Mouse (Mus musculus): ENCODE measurements around the gene Iqca. TPM values are rescaled to one million over a fixed set of nuclear protein-coding genes. Genes with fewer than 3 reads are reported as not detected.
A peak's percentile ranks its signal among the peaks of the same experiment; 100 is the strongest.

Gene Iqca
- polyA plus RNA-seq, 1 experiment from 2014 or later = 0.09 TPM

DNA sequence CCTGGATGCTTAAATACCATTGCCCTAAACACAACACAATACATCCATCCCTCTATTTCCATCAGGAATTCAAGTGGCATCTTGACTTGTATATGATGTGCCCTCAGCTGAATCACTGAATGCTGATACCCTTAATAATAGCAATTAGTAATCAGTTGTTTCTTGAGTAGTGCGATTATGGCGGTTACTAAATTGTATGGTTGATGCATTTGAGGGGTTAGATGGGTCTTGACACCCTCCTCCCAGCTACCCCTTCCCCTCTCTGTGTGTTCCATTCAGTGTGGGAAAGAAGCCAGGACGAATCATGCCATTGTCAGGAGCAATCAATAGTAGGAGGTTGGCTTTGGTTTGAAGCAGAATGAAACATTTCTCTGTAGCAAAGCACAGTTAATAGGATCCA is 144.0 kb downstream of the Iqca start:
- Histone ChIP-seq H3K36me3 (ENCODE audit: insufficient read depth, low read length) (no peaks in the 10 kb centered on the region), H3K9ac (ENCODE audit: low read depth, low read length) (no peak overlapping the region), H3K4me3 (replicated peaks; ENCODE audit: low read depth, low read length) (no peak overlapping the region), H3K9me3 (replicated peaks; ENCODE audit: low read length) (no peaks in the 10 kb centered on the region), H3K4me2 (ENCODE audit: low read length) (no peak overlapping the region), H3K27ac (no peak overlapping the region), H3K4me1 (replicated peaks; ENCODE audit: insufficient read depth, low read length) (no peaks in the 10 kb centered on the region), H3K27me3 (ENCODE audit: insufficient read depth, low read length) (no peaks in the 10 kb centered on the region)
- TF ChIP-seq CTCF (IDR thresholded peaks at IDR 0.05; ENCODE audit: low read depth) = no peak
- DNase-seq (ENCODE audit: low spot score) (no peak), ATAC-seq (replicated peaks; ENCODE audit: low FRiP score, low read depth) (no peak)
- WGBS = 89% methylated on average over 3 of the region's 3 CpGs

DNA sequence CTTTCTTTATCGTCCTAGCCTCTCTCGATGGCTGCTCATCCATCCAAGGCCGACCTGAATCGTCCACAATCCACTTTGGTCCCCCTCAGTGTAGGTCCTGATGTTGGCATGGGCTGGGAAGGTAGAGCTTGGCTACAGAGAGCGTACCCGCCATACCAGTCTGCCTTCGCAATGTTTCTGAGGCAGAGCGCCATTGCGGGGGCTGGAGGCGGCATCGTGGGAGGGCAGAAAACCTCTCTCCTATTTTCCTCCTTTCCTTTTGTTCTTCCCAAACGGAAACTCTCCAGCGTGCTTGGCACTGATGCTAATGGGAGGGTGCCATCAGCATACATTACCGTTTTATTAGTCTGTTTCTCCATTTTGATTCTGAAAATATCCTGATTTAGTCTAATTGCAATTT is 146.5 kb downstream of the Iqca start:
- Histone ChIP-seq H3K4me3 (replicated peaks; ENCODE audit: low read depth, low read length) (no peak overlapping the region), H3K4me2 (ENCODE audit: low read length) (no peak overlapping the region), H3K36me3 (ENCODE audit: insufficient read depth, low read length) (no peaks in the 10 kb centered on the region), H3K27me3 (ENCODE audit: insufficient read depth, low read length) (no peaks in the 10 kb centered on the region), H3K9ac (ENCODE audit: low read depth, low read length) (no peak overlapping the region), H3K9me3 (replicated peaks; ENCODE audit: low read length) (no peaks in the 10 kb centered on the region), H3K4me1 (replicated peaks; ENCODE audit: insufficient read depth, low read length) (no peaks in the 10 kb centered on the region), H3K27ac (no peak overlapping the region)
- TF ChIP-seq CTCF (IDR thresholded peaks at IDR 0.05; ENCODE audit: low read depth) = no peak
- ATAC-seq (replicated peaks; ENCODE audit: low FRiP score, low read depth) = no peak
- WGBS = 71% methylated on average over 14 of the region's 14 CpGs
- no peak for DNase-seq (ENCODE audit: low spot score)

DNA sequence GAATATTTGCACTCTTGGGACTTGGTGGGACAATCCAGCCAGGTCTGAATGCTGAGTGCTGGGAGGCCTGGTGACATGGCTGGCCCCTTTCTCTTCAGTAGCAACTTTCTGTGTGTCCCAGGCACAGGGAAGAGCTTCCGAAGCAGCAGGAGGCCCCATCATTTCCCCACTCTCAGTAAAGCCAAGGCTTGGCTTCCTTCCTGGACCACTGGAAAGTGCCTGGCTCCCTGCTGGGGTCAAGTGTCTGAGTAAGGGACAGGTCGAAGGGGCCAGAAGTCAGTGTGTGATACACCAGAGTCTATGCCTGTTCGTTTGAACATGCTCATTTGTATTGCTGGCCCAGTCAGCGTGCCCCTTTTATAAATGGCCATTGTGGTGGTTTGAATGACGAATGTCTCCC is 152.2 kb downstream of the Iqca start:
- Histone ChIP-seq H3K9ac (ENCODE audit: low read depth, low read length) (no peak overlapping the region), H3K9me3 (replicated peaks; ENCODE audit: low read length) (no peaks in the 10 kb centered on the region), H3K4me2 (ENCODE audit: low read length) (no peak overlapping the region), H3K4me3 (replicated peaks; ENCODE audit: low read depth, low read length) (no peak overlapping the region), H3K36me3 (ENCODE audit: insufficient read depth, low read length) (no peaks in the 10 kb centered on the region), H3K27ac (no peak overlapping the region), H3K27me3 (ENCODE audit: insufficient read depth, low read length) (no peaks in the 10 kb centered on the region), H3K4me1 (replicated peaks; ENCODE audit: insufficient read depth, low read length) (no peaks in the 10 kb centered on the region)
- 49% methylated on average over 5 of the region's 5 CpGs for WGBS
- ATAC-seq (replicated peaks; ENCODE audit: low FRiP score, low read depth) (no peak), DNase-seq (ENCODE audit: low spot score) (no peak)
- no peak for TF ChIP-seq CTCF (IDR thresholded peaks at IDR 0.05; ENCODE audit: low read depth)

DNA sequence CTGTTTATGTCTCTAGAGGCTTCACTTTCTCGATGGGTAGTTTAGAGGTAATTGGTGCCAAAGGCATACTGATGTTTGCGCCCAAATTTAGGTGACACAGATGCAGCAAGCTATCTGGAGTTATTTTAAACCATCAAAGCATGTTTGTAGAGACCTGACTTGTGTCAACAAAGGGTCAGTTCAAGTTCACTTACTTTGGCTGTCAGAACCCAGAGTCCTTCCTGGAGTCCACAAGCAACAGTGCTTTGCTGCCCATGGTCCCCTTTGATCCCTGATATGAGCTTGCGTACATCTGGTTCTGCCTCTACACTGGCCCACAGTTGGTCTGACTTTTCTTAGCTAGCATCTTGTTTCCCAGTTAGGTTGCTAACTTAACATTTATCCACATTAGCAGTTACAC is 153.3 kb downstream of the Iqca start:
- Histone ChIP-seq H3K9ac (ENCODE audit: low read depth, low read length) (no peak overlapping the region), H3K9me3 (replicated peaks; ENCODE audit: low read length) (no peaks in the 10 kb centered on the region), H3K4me3 (replicated peaks; ENCODE audit: low read depth, low read length) (no peak overlapping the region), H3K36me3 (ENCODE audit: insufficient read depth, low read length) (no peaks in the 10 kb centered on the region), H3K27me3 (ENCODE audit: insufficient read depth, low read length) (no peaks in the 10 kb centered on the region), H3K4me2 (ENCODE audit: low read length) (no peak overlapping the region), H3K27ac (no peak overlapping the region), H3K4me1 (replicated peaks; ENCODE audit: insufficient read depth, low read length) (no peaks in the 10 kb centered on the region)
- no peak for TF ChIP-seq CTCF (IDR thresholded peaks at IDR 0.05; ENCODE audit: low read depth)
- WGBS = 86% methylated on average over 3 of the region's 3 CpGs
- DNase-seq (ENCODE audit: low spot score) = no peak
- ATAC-seq (replicated peaks; ENCODE audit: low FRiP score, low read depth) = no peak

DNA sequence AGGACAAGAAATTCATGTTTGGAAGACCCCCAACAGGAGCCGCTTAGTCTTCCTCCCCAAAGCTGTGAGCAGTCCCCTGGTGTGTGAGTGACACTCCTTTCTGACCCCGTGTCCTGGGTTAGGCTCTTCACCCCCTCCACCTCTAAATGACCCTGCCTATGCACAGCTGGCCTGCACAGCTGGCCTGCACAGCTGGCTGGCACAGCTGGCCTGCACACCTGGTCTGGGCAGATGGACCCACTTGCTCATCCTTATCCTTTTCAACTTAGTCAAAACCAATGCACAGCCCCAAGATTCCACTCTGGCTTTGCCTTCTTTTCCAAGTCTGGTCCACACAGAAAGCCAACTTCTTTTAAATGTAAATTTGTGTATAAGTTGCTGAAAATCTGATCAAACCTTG is 154.5 kb downstream of the Iqca start:
- Histone ChIP-seq H3K4me3 (replicated peaks; ENCODE audit: low read depth, low read length) (no peak overlapping the region), H3K9ac (ENCODE audit: low read depth, low read length) (no peak overlapping the region), H3K4me2 (ENCODE audit: low read length) (no peak overlapping the region), H3K4me1 (replicated peaks; ENCODE audit: insufficient read depth, low read length) (no peaks in the 10 kb centered on the region), H3K27ac (no peak overlapping the region), H3K27me3 (ENCODE audit: insufficient read depth, low read length) (no peaks in the 10 kb centered on the region), H3K36me3 (ENCODE audit: insufficient read depth, low read length) (no peaks in the 10 kb centered on the region), H3K9me3 (replicated peaks; ENCODE audit: low read length) (no peaks in the 10 kb centered on the region)
- DNase-seq (ENCODE audit: low spot score) (no peak), ATAC-seq (replicated peaks; ENCODE audit: low FRiP score, low read depth) (no peak)
- 72% methylated on average over 2 of the region's 2 CpGs for WGBS
- TF ChIP-seq CTCF (IDR thresholded peaks at IDR 0.05; ENCODE audit: low read depth) = no peak

DNA sequence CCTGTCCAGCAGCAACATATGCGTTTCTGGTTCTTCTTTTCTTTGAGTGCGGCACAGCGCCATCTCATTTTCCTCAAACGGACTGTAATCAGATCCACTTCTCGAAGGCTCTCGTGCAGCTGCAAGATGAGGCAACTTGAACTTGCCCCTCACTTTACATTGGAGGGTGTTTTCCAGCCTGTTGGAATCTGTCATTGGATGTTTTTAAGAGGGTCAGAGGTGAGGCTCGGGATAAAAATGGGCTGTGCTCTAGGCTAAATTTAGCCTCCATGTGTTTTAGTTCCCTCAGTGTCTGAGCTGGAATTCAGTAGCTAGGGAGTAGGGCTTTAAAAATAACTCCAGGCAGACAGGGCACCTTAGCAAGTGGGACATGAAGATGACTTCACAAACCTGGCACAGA is 155.1 kb downstream of the Iqca start:
- WGBS = 11% methylated on average over 7 of the region's 7 CpGs
- peaks cover 3% of the 10 kb centered on the region; the same call in 1 of the 2 replicates for H3K27me3 ChIP-seq (ENCODE audit: insufficient read depth, low read length)
- no peak overlapping the region for H3K4me2 ChIP-seq (ENCODE audit: low read length)
- no peaks in the 10 kb centered on the region for H3K36me3 ChIP-seq (ENCODE audit: insufficient read depth, low read length)
- no peak for ATAC-seq (replicated peaks; ENCODE audit: low FRiP score, low read depth)
- DNase-seq (ENCODE audit: low spot score) = peak; percentile 75
- no peak overlapping the region for H3K9ac ChIP-seq (ENCODE audit: low read depth, low read length)
- no peaks in the 10 kb centered on the region for H3K9me3 ChIP-seq (replicated peaks; ENCODE audit: low read length)
- no peak overlapping the region for H3K27ac ChIP-seq
- no peak for TF ChIP-seq CTCF (IDR thresholded peaks at IDR 0.05; ENCODE audit: low read depth)
- H3K4me1 ChIP-seq (replicated peaks; ENCODE audit: insufficient read depth, low read length) = no peaks in the 10 kb centered on the region
- no peak overlapping the region for H3K4me3 ChIP-seq (replicated peaks; ENCODE audit: low read depth, low read length)

DNA sequence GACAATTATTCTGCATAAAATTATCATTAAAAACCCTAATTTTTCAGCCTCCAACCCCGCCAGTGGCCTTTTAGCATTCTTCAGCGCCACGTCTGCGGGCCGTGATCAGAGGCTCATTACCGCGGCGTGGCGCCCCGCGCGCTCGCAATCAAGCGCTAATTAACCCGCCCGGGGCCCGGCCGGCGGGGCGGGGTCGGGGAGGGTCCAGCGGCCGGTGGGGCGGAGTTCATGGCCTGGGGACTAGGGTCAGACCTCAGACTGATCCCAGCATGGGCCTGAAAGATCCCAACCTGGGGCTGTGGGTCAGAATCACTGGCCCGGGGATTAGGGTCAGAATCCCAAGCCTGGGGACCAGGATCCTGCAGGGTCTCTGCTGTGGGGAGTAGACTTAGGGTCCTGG is 160.9 kb downstream of the Iqca start:
- TF ChIP-seq CTCF (IDR thresholded peaks at IDR 0.05; ENCODE audit: low read depth) = no peak
- Histone ChIP-seq H3K4me1 (replicated peaks; ENCODE audit: insufficient read depth, low read length) (0 out of 2 replicates have a peak, but pooled peaks cover 4% of the 10 kb centered on the region), H3K9me3 (replicated peaks; ENCODE audit: low read length) (no peaks in the 10 kb centered on the region), H3K4me3 (replicated peaks; ENCODE audit: low read depth, low read length) (peak overlapping the region; percentile 11; the same call in 1 of the 2 replicates), H3K9ac (ENCODE audit: low read depth, low read length) (no peak overlapping the region), H3K4me2 (ENCODE audit: low read length) (peak overlapping the region; percentile 45), H3K27me3 (ENCODE audit: insufficient read depth, low read length) (peaks cover 20% of the 10 kb centered on the region), H3K36me3 (ENCODE audit: insufficient read depth, low read length) (no peaks in the 10 kb centered on the region), H3K27ac (no peak overlapping the region)
- WGBS = 7% methylated on average over 25 of the region's 25 CpGs
- ATAC-seq (replicated peaks; ENCODE audit: low FRiP score, low read depth) = no peak
- DNase-seq (ENCODE audit: low spot score) = no peak

Other genes starting within 250 kb of the Iqca start
- gene Gbx2, start 222.2 kb downstream of the Iqca start, polyA plus RNA-seq (2015; fragmentation: Nextera tagmentation; extraction: Ambion mirVana) = not detected in 2 replicates
- gene Asb18, start 138.7 kb downstream of the Iqca start, polyA plus RNA-seq (2015; fragmentation: Nextera tagmentation; extraction: Ambion mirVana) = not detected in 2 replicates
- 52.2 and 52.6 TPM in 2 replicates for gene Ackr3, start 50.6 kb upstream of the Iqca start, polyA plus RNA-seq (2015; fragmentation: Nextera tagmentation; extraction: Ambion mirVana)